Mouse (Mus musculus): Measurements from ENCODE around the gene Dchs1. TPM values are rescaled to one million over a fixed set of nuclear protein-coding genes. Genes with fewer than 3 reads are reported as not detected.
A peak's percentile ranks its signal among the peaks of the same experiment; 100 is the strongest.
"Not testable (repeated sequence)": the region's sequence is repeated elsewhere in the genome, so short reads cannot be mapped to it uniquely, and the experiment has no call there.

The Dchs1 gene
- total RNA-seq, 4 experiments from 2014 or later: 9.1 to 10.2 (median 9.5) TPM

GRCm38 (mm10) chr7:105743246-105743925 lies 44.1 kb downstream of the Dchs1 start:
- not testable (repeated sequence) for DNase-seq (ENCODE audit: low spot score in 2 of 2)

DNA sequence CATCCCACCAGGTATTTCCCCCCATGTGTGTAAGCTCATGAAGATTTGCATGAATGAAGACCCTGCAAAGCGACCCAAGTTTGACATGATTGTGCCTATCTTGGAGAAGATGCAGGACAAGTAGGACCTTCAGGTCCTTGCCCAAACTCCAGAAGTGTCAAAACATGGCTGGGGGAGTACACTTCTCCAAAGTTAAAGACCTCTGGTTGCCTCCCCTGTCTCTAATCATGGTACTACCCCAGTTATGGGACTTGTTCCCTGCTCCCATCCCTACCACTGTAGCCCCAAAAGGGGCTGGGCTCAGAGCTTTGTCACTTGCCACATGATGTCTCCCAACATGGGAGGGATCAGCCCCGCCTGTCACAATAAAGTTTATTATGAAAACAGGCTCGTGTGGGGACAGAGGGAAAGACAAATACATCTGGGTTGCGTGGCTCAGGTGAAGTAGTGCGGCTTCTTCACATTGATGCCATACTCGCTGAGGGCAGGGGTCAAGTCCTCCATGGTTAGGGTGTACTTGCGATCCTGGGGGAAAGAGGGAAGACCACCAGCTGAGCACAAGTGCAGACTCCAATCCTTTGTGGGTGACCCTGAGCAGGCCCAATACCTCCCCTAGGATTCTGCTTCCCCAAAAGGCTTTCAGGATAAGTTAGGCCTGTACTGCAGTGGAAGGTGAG lies 44.8 kb downstream of the Dchs1 start:
- DNase-seq (ENCODE audit: low spot score in 2 of 2): not testable (repeated sequence)

DNA sequence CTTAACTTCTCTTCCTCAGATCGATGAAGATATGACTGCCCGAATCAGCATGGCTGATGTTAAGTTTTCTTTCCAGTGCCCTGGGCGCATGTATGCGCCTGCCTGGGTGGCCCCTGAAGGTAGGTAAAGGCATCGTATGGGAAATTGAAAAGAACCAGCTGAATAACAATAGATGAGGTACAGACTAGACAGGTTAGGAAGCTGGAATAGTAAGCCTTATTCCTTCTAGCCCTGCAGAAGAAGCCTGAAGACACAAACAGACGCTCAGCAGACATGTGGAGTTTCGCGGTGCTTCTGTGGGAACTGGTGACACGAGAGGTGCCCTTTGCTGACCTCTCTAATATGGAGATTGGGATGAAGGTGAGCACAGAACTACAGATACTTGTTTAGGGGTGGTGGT lies 45.5 kb downstream of the Dchs1 start:
- no peak for DNase-seq (ENCODE audit: low spot score in 2 of 2)

- no peak for DNase-seq (ENCODE audit: low spot score in 2 of 2)
Observed at GRCm38 (mm10) chr7:105740851-105741250, 46.6 kb downstream of the Dchs1 start.

DNA sequence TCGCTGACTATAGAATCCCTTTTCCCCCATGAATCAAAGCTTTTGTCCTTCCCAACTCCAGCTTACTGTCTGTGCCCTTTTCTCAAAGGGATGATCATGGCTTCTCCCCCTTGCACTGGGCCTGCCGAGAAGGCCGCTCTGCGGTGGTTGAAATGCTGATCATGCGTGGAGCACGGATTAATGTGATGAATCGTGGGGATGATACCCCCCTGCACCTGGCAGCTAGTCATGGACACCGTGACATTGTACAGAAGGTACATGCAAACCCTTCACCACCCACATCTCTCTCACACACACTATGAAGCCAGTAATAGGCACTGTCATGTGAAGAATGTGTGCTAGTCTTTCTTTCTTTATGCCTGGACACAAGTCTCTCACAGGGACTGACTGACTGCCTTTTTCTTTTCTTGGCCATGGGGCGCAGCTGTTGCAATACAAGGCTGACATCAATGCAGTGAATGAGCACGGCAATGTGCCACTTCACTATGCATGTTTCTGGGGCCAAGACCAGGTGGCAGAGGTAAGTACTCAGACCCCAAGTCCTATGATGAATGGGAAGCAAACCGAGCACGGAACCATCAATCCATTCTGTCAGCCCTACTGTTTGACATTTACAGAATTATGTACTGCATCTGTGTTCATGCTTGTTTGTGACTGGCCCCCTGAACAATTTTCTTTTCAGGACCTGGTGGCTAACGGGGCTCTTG lies 47.2 kb downstream of the Dchs1 start:
- peak in 1 of 2 experiments; percentile 4 for DNase-seq (ENCODE audit: low spot score in 2 of 2)

DNA sequence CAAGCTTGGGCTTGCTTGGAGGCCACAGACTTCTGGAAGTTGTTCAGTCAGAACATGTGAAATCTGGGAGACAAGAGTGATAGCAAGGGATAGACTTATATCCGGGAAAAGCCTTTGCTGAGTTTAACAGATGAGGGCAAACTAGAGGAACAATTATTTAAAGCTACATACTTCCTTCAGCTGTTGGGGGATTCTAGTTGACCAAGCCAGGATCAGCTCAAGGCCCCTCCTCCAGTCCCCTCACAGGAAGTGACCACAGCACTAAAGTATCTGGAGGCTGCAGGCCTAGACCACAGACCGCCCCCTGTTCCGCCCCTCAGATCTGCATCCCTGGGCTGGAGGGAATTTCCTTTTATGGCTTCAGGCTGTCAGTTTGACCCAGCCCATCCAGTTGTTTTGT lies 48.5 kb downstream of the Dchs1 start:
- peak in 1 of 2 experiments; percentile 5 for DNase-seq (ENCODE audit: low spot score in 2 of 2)

DNA sequence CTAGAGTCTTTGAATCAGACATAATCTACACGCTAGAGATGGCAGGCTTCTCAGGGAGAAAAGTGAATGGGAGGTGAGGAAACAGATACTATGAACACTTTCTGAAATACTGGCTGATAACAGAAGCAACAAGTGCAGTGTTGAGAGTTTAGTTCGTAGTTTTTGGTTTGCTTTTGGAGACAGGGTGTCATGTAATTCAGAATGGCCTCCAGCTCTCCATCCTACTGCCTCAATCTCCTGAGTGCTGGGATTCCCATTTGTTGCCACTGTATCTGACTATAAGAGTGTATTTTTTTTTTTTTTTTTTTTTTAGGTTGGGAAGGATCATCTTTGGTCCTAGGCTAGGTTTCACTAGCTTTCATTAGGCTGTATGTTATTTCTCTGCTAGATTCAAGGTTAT lies 49.2 kb downstream of the Dchs1 start:
- DNase-seq (ENCODE audit: low spot score in 2 of 2): no peak

GRCm38 (mm10) chr7:105737648-105738047 lies 49.8 kb downstream of the Dchs1 start:
- no peak for DNase-seq (ENCODE audit: low spot score in 2 of 2)

GRCm38 (mm10) chr7:105736911-105737521 lies 50.4 kb downstream of the Dchs1 start, which contains the start of gene Rrp8:
Gene Rrp8, minus strand, starts transcription at chr7:105737385.
- DNase-seq (ENCODE audit: low spot score in 2 of 2): peak; percentile 17 to 34

- DNase-seq (ENCODE audit: low spot score in 2 of 2): peak; percentile 86 to 92
Observed at GRCm38 (mm10) chr7:105736264-105736901, 51.1 kb downstream of the Dchs1 start, which contains the start of gene Ilk. Gene Ilk, plus strand, starts transcription at chr7:105736592.

DNA sequence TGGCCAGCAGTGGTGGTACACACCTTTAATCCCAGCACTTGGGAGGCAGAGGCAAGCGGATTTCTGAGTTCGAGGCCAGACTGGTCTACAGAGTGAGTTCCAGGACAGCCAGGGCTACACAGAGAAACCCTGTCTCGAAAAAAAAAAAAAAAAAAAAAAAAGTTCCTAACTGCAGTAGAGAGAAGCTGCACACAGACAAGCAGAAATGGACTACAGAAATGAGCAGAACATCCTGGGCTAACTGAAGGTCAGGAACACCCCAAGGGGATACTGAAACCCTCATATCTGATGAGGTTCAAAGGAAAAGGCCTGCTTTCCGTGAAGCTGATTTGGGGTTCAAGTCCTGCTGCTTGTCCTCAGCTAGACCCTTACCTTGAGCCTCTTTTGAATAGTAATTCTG lies 52.0 kb downstream of the Dchs1 start:
- DNase-seq (ENCODE audit: low spot score in 2 of 2): not testable (repeated sequence)

DNA sequence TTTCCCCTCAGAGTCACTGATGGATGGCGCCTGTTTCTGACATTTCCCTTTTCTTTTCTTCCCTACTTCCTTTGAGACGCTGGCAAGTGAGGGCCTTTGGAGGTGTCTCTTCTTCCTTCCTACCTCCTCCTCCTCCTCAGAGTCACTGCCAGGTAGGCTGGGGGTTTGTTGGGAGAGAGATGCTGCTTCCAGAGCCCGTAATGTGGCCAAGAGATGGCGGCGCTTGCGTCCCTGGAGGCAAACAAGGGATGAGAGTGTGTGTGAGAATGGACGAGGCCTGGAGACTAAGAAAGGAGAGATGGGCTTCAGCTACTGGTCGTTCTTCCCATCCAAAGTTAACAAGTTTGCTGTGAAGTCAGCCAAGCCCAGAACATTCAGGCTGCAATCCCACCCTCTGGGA lies 52.6 kb downstream of the Dchs1 start:
- peak in 1 of 2 experiments; percentile 2 for DNase-seq (ENCODE audit: low spot score in 2 of 2)

GRCm38 (mm10) chr7:105733836-105734235 lies 53.6 kb downstream of the Dchs1 start:
- DNase-seq (ENCODE audit: low spot score in 2 of 2): peak in 1 of 2 experiments; percentile 6

DNA sequence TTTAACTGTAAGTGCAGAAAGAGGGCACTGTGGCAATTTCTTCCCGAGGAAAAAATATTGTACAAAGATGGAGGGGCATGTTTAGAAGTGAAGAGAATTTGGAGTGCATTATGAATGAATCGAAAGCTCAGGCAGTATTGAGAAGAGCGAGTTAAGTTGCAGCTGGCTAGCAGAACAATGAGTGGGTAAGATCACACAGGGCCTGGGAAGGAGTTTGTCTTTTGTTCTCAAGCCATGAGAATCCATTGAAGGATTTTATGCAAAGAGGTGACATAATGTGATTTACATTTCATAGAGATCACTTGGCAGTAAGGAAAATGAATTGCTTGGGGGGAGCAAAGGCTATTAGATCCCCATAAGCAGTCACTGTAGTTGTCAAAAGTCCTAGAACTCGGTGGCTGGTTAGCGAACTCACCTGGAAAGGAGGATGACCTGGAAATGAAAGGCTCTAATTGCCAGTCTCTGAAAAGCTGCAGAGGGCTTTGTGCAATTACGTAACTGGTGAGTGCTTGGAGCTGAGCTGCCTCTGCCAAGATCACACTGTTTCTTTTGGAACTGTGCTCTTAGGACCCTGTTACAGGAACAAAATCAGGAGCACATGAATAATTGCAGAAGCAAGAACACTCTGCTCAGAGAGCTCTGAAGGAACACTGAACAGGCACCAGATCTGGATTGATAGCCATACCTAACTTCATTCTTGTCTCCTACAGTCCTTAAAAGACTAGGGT lies 58.6 kb downstream of the Dchs1 start:
- DNase-seq (ENCODE audit: low spot score in 2 of 2): no peak

DNA sequence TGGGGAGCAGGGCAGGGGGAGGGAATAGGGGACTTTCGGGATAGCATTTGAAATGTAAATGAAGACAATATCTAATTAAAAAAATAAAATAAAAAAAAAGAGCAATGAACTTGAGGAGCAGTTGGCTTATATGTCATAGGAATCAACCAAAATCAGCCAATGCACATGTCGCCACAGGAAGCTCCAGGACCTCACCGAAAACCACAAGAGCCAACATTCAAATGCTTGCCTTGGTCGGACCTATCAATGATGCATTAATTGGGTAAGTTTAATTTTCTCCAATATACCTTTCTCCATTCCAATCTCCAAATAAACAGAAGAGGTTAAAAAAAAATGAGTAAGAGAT lies 60.5 kb downstream of the Dchs1 start:
- DNase-seq (ENCODE audit: low spot score in 2 of 2): no peak

GRCm38 (mm10) chr7:105726144-105726979 lies 61.1 kb downstream of the Dchs1 start:
- peak in 1 of 2 experiments; percentile 46 for DNase-seq (ENCODE audit: low spot score in 2 of 2)

DNA sequence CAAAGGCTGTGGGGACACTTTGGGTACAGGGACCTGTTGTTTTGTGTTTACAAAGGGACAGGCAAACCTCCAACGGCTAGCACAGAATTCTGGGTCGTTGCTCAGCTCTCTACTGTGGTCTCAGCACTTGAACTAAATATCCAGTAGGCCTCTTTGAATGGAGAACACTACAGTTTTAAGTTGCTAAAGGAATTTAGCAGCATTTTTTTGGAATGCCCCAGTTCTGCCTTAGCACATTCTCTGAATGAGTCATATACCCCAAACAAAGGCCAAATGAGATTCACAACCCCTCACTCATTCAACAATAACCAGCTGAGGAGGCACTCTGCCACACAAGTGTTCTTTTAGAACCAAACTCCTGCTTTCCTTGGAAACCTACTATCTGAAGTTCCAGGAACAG lies 65.5 kb downstream of the Dchs1 start:
- DNase-seq (ENCODE audit: low spot score in 2 of 2): no peak

GRCm38 (mm10) chr7:105715366-105715765 lies 72.1 kb downstream of the Dchs1 start:
- no peak for DNase-seq (ENCODE audit: low spot score in 2 of 2)

DNA sequence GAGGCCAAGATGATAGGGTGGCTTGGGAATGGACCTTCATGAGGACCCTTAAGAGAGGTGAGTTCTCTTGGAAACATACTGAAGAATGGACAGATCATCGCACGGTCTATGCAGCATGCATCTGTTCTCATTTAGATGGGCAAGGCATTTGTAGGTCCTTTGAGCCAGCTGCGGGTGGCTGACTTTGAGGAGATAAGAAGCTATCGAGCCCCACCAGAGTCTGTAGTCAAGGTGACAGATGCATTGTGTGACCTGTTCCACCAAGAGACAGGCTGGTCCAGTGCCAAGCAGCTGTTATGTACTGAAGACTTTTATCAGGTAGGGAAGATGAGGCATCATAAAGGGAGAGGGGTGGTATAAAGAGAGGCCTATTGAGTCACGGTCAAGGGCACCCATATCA lies 78.7 kb downstream of the Dchs1 start:
- DNase-seq (ENCODE audit: low spot score in 2 of 2): no peak

DNA sequence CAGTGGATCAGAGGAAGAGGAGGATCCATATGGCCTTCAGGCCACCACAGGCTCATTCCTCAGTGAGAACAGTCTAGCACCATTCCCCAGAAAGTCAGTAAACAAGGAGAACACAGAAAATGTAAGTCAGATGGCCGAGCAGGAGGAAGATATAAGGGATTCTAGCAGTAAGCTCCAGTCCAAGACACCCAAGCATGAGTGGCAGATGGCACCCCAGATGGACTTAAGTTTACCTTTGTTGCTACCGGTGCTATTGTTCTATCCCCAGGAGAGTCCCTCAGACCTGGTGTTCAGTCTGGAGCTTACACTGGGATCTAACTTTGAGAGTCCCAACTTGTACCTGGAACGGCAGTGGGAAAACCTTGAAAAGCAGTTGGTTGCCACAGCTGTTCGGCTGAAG lies 83.6 kb downstream of the Dchs1 start:
- no peak for DNase-seq (ENCODE audit: low spot score in 2 of 2)

Data from left cerebral cortex, adult 8-10 months (tissue).